Mouse (Mus musculus) midbrain, embryonic 15.5 days (tissue): ENCODE measurements around the gene Mbl2. TPM values are rescaled to one million over a fixed set of nuclear protein-coding genes. Genes with fewer than 3 reads are reported as not detected.
A peak's percentile ranks its signal among the peaks of the same experiment; 100 is the strongest.
"Not testable (repeated sequence)": the region's sequence is repeated elsewhere in the genome, so short reads cannot be mapped to it uniquely, and the experiment has no call there.

Source experiments
- ATAC-seq: fragments of 200-750 bp; cut with Nextera tagmentation; replicated peaks from 2 replicates; pipeline ENCODE4 v1.8.0; 2017; ENCODE audit warnings: moderate TSS enrichment
- H3K27ac ChIP-seq: fragments of 300-500 bp; sonication (generic); 2 replicates; pipeline ENCODE4 v1.5.1; 2015; ENCODE audit warnings: mild to moderate bottlenecking, inconsistent platforms
- H3K27me3 ChIP-seq: fragments of 300-500 bp; sonication (generic); replicated peaks from 2 replicates; pipeline ENCODE4 v1.6.1; 2015; ENCODE audit warnings: inconsistent platforms
- H3K36me3 ChIP-seq: fragments of 300-500 bp; sonication (generic); replicated peaks from 2 replicates; pipeline ENCODE4 v1.6.1; 2015; ENCODE audit warnings: inconsistent platforms
- H3K4me1 ChIP-seq: fragments of 300-500 bp; sonication (generic); 2 replicates; pipeline ENCODE4 v1.6.1; 2015; ENCODE audit warnings: inconsistent platforms
- H3K4me2 ChIP-seq: fragments of 300-500 bp; sonication (generic); 2 replicates; pipeline ENCODE4 v1.6.1; 2015; ENCODE audit warnings: inconsistent platforms, mild to moderate bottlenecking, moderate library complexity
- H3K4me3 ChIP-seq: fragments of 300-500 bp; sonication (generic); 2 replicates; pipeline ENCODE4 v1.5.1; 2015; ENCODE audit warnings: mild to moderate bottlenecking, inconsistent platforms
- H3K9ac ChIP-seq: fragments of 300-500 bp; sonication (generic); 2 replicates; pipeline ENCODE4 v1.6.1; 2015; ENCODE audit warnings: mild to moderate bottlenecking, inconsistent platforms
- H3K9me3 ChIP-seq: fragments of 300-500 bp; sonication (generic); 2 replicates; pipeline ENCODE4 v1.6.1; 2016; ENCODE audit warnings: inconsistent platforms
- WGBS: fragments of 180-500 bp; shearing (Covaris S2); methylation state at CpG from one replicate; pipeline ENCODE4 v1.1.7; 2015; ENCODE audit warnings: mixed read lengths; 5-methylcytosine and 5-hydroxymethylcytosine counted together
- polyA plus RNA-seq: library from polyadenylated mRNA; unstranded; fragments of >200 nt; fragmentation: Nextera tagmentation; extraction: Ambion mirVana; gene quantifications from 2 replicates; pipeline ENCODE4 v1.2.1, GENCODE M21; 2015

Gene Mbl2
- not detected in 2 replicates for polyA plus RNA-seq

DNA sequence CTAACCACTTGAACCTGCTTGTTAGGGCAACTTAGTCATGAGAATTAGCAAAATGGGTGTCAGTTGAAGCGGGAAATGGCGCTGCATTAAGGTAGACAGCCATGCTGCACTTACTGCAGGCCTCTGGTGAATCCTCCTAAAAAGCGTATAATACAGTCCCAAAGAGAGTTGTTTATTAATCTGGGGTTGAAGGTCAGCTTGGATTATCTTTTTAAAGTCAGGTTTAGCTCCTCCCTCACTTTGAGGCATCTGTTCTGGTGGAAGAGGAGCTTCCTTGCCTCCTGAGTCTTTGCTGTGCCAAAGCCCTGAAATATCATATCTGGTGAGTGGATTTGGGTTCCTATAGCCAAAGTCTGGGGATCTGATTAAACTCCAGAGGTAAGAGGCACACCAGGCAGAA is at the start of gene Mbl2:
Gene Mbl2 (plus strand): TSS at position 252 of the 400 bp plus-strand sequence.
- no peak within 1 kb of the TSS for H3K27ac ChIP-seq
- no peaks in the 10 kb centered on the region for H3K9me3 ChIP-seq
- H3K9ac ChIP-seq, result no peak within 1 kb of the TSS
- no peaks in the 10 kb centered on the region for H3K36me3 ChIP-seq
- no peak for ATAC-seq
- 88% methylated on average over 3 of the region's 3 CpGs for WGBS
- H3K4me1 ChIP-seq, result no peaks in the 10 kb centered on the region
- no peaks in the 10 kb centered on the region for H3K27me3 ChIP-seq
- H3K4me3 ChIP-seq, result no peak within 1 kb of the TSS
- no peak within 1 kb of the TSS for H3K4me2 ChIP-seq

DNA sequence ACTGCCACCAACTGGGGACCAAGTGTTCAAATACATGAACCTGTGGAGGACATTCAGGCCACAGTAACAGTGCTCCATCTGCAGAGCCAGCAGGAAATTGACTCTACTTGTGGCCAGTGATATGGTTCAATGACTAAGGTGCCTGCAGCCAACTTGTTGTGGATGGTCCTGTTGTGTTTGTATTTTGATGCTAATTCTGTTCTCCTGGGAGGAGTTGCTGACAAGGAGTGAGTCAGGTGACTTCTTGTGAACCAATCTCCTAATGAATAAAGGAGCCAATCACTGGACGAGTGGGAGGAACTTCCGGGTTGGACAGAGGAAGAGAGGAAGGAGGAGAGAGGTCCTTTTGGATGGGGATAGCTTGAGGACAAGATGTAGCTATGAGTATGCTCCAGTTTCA is 47.2 kb upstream of the Mbl2 start:
- no peak for ATAC-seq
- Histone ChIP-seq H3K9me3 (no peaks in the 10 kb centered on the region), H3K27me3 (no peaks in the 10 kb centered on the region), H3K4me1 (no peaks in the 10 kb centered on the region), H3K9ac (no peak overlapping the region), H3K4me2 (no peak overlapping the region), H3K36me3 (no peaks in the 10 kb centered on the region), H3K4me3 (no peak overlapping the region), H3K27ac (no peak overlapping the region)
- 85% methylated on average over 2 of the region's 2 CpGs for WGBS

DNA sequence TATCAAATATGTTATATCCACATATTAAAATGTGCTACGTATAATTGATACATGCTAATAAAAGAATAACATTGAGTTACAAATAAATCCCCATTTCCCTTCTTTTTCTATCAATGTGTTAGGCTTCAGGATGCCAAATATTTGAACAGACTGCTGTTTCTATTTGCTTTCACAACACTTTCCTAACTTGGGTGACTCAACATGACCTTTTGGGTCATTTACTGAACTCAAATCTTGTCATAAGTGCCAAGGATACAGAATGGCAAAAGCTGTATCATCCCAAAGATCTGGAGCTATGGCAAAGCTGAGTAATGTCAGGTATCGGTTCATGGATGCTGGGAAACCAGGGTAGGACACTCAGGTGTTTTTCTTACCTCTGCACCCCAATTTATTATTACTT is 45.5 kb upstream of the Mbl2 start:
- WGBS, result 93% methylated on average over 2 of the region's 2 CpGs
- no peaks in the 10 kb centered on the region for H3K9me3 ChIP-seq

DNA sequence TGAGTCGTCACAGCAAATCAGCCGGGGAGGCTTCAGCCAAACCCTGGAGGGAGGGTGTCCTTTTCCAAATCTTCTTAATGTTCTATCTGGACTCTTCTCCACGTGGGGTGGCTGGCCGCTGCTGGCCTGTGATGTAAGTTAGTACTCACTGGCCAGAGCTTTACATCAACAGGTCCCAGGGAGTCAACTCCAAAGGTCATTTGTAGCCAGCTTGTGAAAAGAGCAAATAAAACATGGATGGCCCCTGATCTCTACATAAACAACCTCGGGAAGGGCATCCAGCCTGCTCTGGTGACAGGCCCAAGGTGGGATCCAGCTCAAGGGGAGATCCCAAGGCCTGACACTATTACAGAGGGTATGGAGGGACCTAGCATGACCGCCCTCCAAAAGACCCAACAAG is 37.7 kb upstream of the Mbl2 start:
- Histone ChIP-seq H3K27ac (no peak overlapping the region), H3K9me3 (no peaks in the 10 kb centered on the region), H3K4me2 (no peak overlapping the region), H3K4me3 (no peak overlapping the region), H3K9ac (no peak overlapping the region), H3K36me3 (no peaks in the 10 kb centered on the region), H3K4me1 (no peaks in the 10 kb centered on the region), H3K27me3 (no peaks in the 10 kb centered on the region)
- WGBS, result 85% methylated on average over 6 of the region's 6 CpGs
- no peak for ATAC-seq

More for the DNA sequence above, 45.5 kb upstream of the Mbl2 start:
- H3K27ac ChIP-seq, result no peak overlapping the region
- no peak overlapping the region for H3K9ac ChIP-seq
- H3K27me3 ChIP-seq, result no peaks in the 10 kb centered on the region
- H3K4me2 ChIP-seq, result no peak overlapping the region
- no peak overlapping the region for H3K4me3 ChIP-seq
- no peaks in the 10 kb centered on the region for H3K4me1 ChIP-seq
- no peaks in the 10 kb centered on the region for H3K36me3 ChIP-seq
- ATAC-seq, result no peak

DNA sequence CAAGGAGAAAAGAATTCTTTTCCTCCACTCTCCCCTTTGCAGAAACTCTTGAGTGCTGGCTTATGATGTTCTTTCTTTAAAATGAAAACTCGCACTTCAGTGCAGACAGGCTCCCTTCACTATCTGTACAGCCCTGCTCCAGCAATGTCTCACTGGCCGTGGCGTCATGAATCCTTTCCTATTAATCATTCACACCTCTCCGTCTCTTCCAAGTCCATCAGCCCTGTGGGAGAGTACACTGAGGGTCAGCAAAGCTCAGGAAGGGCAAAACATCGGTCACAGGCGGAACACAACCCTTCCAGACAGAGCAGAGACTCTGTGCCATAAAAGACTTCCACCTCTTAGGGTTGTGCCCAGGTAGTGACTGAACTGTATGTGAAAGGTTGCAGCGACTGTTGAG is 30.6 kb upstream of the Mbl2 start:
- WGBS, result 92% methylated on average over 7 of the region's 7 CpGs
- H3K4me2 ChIP-seq, result no peak overlapping the region

DNA sequence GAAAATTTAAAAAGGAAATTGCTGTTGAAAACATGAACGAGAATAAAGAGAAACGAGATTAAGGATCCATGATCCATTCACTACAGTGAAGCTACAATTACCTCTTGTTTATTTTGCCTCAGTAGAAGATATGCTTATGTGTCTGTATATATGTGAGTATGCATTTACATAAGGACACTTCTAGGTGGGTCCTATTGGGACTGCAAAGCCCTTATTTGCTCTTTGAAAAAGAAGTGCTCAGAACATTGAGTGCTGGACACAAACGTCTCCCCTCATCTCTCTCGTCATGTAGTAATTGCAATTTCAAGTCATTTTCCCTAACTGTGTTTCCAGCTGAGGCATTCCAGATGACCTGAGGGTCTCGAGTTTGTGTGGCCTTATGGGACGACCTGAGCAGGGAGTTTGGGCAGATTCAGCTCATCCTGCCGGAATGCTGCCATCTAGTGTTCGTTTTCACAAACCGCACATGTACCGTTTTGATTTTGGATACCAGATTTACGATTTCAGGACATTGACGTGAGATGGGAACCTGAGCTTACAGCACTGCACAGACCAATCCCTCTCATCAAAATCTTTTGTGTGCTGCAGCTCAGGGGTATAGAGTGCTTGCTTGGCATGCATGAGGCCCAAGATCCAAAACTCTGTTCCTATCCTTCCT is 27.5 kb upstream of the Mbl2 start:
- H3K4me1 ChIP-seq, result no peaks in the 10 kb centered on the region
- no peak overlapping the region for H3K9ac ChIP-seq
- H3K36me3 ChIP-seq, result no peaks in the 10 kb centered on the region
- WGBS, result 19% methylated on average over 12 of the region's 12 CpGs
- peak; percentile 75 for ATAC-seq
- no peaks in the 10 kb centered on the region; the same call in 1 of the 2 replicates for H3K27me3 ChIP-seq
- no peak overlapping the region for H3K4me2 ChIP-seq
- H3K27ac ChIP-seq, result no peak overlapping the region
- H3K9me3 ChIP-seq, result no peaks in the 10 kb centered on the region
- no peak overlapping the region for H3K4me3 ChIP-seq

More for the DNA sequence above, 30.6 kb upstream of the Mbl2 start:
- Histone ChIP-seq H3K9ac (no peak overlapping the region), H3K4me3 (no peak overlapping the region), H3K4me1 (no peaks in the 10 kb centered on the region), H3K36me3 (no peaks in the 10 kb centered on the region), H3K9me3 (no peaks in the 10 kb centered on the region), H3K27me3 (no peaks in the 10 kb centered on the region), H3K27ac (no peak overlapping the region)
- ATAC-seq, result no peak

DNA sequence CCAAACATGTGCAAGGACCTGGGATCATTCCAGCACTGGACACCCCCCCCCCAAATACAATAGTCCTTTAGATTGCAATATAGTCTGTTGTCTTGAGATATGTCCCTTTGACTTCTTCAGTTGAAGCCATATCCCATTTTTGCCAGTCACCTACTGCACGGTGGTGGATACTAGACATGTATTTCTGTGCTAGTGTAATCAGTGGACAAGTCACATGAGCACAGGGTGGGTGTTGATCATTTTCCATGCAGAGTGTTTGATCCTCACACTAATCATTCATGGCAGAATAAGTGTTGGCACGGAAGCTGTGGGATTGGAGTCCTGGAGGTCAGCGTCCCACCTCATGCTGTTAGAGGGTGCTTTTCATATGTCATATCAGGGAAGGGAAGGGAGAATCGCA is 26.9 kb upstream of the Mbl2 start:
- ATAC-seq, result peak; percentile 69
- Histone ChIP-seq H3K36me3 (no peaks in the 10 kb centered on the region), H3K9ac (no peak overlapping the region)

DNA sequence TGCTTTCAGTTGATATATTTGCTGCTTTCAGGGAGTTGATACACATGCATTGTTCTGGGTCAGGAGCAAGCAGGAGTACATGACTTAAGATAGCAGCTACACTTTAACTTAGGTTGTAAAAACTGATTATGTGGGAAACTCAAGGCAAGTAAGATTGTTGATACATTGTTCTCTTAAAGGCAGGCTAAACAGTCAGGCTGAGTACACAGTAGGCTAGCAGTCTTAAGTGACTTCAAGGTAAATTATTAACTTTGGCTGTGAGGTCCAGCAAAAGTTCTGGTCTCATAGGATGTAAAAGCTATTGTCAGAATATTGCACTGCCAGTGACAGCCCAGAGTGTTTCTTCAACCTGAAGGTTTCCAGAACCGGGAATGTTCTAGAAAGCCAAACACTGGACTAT is 25.8 kb upstream of the Mbl2 start:
- no peak overlapping the region for H3K4me3 ChIP-seq
- no peaks in the 10 kb centered on the region for H3K4me1 ChIP-seq
- no peak overlapping the region for H3K9ac ChIP-seq
- no peak for ATAC-seq
- H3K36me3 ChIP-seq, result no peaks in the 10 kb centered on the region
- no peak overlapping the region for H3K27ac ChIP-seq
- H3K9me3 ChIP-seq, result no peaks in the 10 kb centered on the region
- no peak overlapping the region for H3K4me2 ChIP-seq
- H3K27me3 ChIP-seq, result no peaks in the 10 kb centered on the region; the same call in 1 of the 2 replicates
- 96% methylated on average over 1 of the region's 1 CpGs for WGBS

More for the DNA sequence above, 26.9 kb upstream of the Mbl2 start:
- WGBS, result 82% methylated on average over 4 of the region's 4 CpGs
- no peaks in the 10 kb centered on the region for H3K9me3 ChIP-seq
- H3K4me3 ChIP-seq, result no peak overlapping the region
- H3K27me3 ChIP-seq, result no peaks in the 10 kb centered on the region; the same call in 1 of the 2 replicates
- no peaks in the 10 kb centered on the region for H3K4me1 ChIP-seq
- H3K27ac ChIP-seq, result no peak overlapping the region
- no peak overlapping the region for H3K4me2 ChIP-seq

DNA sequence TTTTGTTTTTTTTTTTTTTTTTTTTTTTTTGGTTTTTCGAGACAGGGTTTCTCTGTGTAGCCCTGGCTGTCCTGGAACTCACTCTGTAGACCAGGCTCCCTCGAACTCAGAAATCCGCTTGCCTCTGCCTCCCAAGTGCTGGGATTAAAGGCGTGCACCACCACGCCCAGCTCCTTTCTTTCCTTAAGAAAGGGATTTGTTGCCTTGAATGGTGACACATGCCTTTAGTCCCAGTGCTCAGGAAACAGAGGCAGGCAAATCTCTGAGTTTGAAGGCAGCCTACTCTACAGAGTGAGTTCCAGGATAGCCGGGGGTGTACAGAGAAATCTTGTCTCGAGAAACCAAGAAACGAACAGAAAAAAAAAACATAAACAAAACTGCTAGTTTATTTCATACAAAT is 23.7 kb upstream of the Mbl2 start:
- H3K27ac ChIP-seq, ATAC-seq, H3K9me3 ChIP-seq, H3K4me3 ChIP-seq, H3K4me2 ChIP-seq, H3K27me3 ChIP-seq, H3K36me3 ChIP-seq, H3K9ac ChIP-seq, H3K4me1 ChIP-seq: not testable (repeated sequence)
- 90% methylated on average over 8 of the region's 8 CpGs for WGBS

DNA sequence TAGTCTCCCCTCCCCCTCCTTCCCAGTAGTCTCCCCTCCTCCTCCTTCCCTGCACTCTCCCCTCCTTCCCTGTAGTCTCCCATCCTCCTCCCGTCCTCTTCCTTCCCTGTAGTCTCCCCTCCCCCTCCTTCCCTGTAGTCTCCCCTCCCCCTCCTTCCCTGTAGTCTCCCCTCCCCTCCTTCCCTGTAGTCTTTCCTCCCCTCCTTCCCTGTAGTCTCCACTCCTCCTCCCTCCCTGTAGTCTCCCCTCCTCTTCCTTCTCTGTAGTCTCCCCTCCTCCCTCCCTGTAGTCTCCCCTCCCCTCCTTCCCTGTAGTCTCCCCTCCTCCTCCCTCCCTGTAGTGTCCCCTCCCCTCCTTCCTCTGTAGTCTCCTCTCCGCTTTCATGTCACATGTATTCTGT is 18.7 kb upstream of the Mbl2 start:
- H3K4me2 ChIP-seq, result no peak overlapping the region
- no peak for ATAC-seq
- no peak overlapping the region for H3K9ac ChIP-seq
- no peak overlapping the region for H3K27ac ChIP-seq
- WGBS, result 11% methylated on average over 2 of the region's 2 CpGs
- H3K4me3 ChIP-seq, result no peak overlapping the region
- no peaks in the 10 kb centered on the region for H3K36me3 ChIP-seq
- H3K4me1 ChIP-seq, result no peaks in the 10 kb centered on the region
- H3K27me3 ChIP-seq, result no peaks in the 10 kb centered on the region
- no peaks in the 10 kb centered on the region for H3K9me3 ChIP-seq

DNA sequence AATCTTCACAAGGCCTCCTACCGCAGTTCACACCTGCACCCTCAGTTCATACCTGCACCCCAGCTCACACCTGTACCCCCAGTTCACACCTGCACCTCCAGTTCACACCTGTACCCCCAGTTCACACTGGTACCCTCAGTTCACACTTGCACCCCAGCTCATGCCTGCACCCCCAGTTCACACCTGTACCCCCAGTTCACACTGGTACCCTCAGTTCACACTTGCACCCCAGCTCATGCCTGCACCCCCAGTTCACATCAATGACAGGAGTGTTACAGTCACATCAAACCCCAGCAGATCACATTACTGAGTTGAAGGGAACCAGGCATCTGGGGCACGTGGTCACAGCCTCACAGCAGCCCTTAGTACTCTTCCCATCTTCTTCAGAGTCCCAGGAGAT is 17.0 kb upstream of the Mbl2 start:
- H3K4me2 ChIP-seq, ATAC-seq, H3K36me3 ChIP-seq, H3K9me3 ChIP-seq, H3K27ac ChIP-seq, H3K9ac ChIP-seq, H3K27me3 ChIP-seq, H3K4me1 ChIP-seq, H3K4me3 ChIP-seq: not testable (repeated sequence)
- WGBS, result 77% methylated on average over 2 of the region's 2 CpGs

DNA sequence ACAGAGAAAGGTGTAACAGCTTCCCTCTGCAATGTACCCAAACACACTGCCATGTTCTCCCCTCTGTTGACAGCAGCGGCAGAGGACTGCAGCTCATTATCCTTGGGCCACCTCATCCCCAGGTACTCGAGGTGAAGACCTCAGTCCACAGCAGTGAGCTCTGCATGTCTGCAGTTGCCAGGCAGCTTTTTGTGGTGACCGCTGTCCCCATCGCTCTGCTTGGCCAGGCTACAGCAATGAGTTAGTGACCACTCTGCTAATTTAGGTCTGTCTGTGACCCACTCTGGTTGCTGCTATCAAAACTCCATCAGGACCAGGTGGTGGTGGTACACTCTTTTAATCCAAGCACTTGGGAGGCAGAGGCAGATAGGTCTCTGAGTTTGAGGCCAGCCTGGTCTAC is 16.6 kb upstream of the Mbl2 start:
- no peak overlapping the region for H3K27ac ChIP-seq
- no peaks in the 10 kb centered on the region for H3K36me3 ChIP-seq
- H3K4me2 ChIP-seq, result no peak overlapping the region
- no peak overlapping the region for H3K4me3 ChIP-seq
- 81% methylated on average over 4 of the region's 4 CpGs for WGBS
- no peak overlapping the region for H3K9ac ChIP-seq
- no peaks in the 10 kb centered on the region for H3K27me3 ChIP-seq
- H3K4me1 ChIP-seq, result no peaks in the 10 kb centered on the region
- no peak for ATAC-seq
- H3K9me3 ChIP-seq, result no peaks in the 10 kb centered on the region

DNA sequence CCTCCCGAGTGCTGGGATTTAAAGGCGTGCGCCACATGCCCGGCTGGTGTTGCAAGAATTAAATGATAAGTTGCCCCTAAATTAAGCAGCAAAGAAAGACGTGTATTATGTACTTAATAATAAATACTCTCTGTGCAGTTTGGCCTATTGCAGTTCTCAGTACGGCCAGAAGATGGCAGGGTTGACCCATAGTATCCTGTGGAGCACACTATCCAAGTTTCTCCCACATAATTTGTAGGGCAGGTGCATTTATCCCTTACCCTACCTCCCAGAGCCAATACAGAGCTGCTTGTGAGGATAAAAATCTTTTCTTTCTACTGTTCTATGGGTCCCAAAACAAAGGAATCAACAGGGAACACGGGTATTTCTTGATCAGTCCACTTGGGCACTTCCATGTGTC is 15.4 kb upstream of the Mbl2 start:
- H3K27me3 ChIP-seq, result no peaks in the 10 kb centered on the region
- H3K9ac ChIP-seq, result no peak overlapping the region
- H3K4me3 ChIP-seq, result no peak overlapping the region
- no peak overlapping the region for H3K27ac ChIP-seq
- H3K4me2 ChIP-seq, result no peak overlapping the region
- no peaks in the 10 kb centered on the region for H3K4me1 ChIP-seq
- peak; percentile 84 for ATAC-seq
- no peaks in the 10 kb centered on the region for H3K9me3 ChIP-seq
- no peaks in the 10 kb centered on the region for H3K36me3 ChIP-seq
- WGBS, result 26% methylated on average over 7 of the region's 7 CpGs
